Mouse (Mus musculus) forebrain, embryonic 12.5 days (tissue): ENCODE data around the gene Mkln1. TPM values are rescaled to one million over a fixed set of nuclear protein-coding genes. Genes with fewer than 3 reads are reported as not detected.

Source experiments
- ATAC-seq: fragments of 200-750 bp; cut with Nextera tagmentation; 2 replicates; pipeline ENCODE4 v1.8.0; 2017; ENCODE audit warnings: moderate TSS enrichment; ENCODE audit not compliant: low FRiP score
- H3K27ac ChIP-seq: fragments of 300-500 bp; sonication (generic); 2 replicates; pipeline ENCODE4 v1.5.1; 2016; ENCODE audit warnings: mild to moderate bottlenecking
- H3K27me3 ChIP-seq: fragments of 300-500 bp; sonication (generic); 2 replicates; pipeline ENCODE4 v1.6.1; 2016; ENCODE audit warnings: mild to moderate bottlenecking
- H3K36me3 ChIP-seq: fragments of 300-500 bp; sonication (generic); replicated peaks from 2 replicates; pipeline ENCODE4 v1.6.1; 2016; ENCODE audit warnings: mild to moderate bottlenecking
- H3K4me1 ChIP-seq: fragments of 300-500 bp; sonication (generic); 2 replicates; pipeline ENCODE4 v1.6.1; 2016
- H3K4me2 ChIP-seq: fragments of 300-500 bp; sonication (generic); 2 replicates; pipeline ENCODE4 v1.6.1; 2016; ENCODE audit warnings: mild to moderate bottlenecking, moderate library complexity
- H3K4me3 ChIP-seq: fragments of 300-500 bp; sonication (generic); replicated peaks from 2 replicates; pipeline ENCODE4 v1.5.1; 2016; ENCODE audit warnings: mild to moderate bottlenecking
- H3K9ac ChIP-seq: fragments of 300-500 bp; sonication (generic); 2 replicates; pipeline ENCODE4 v1.6.1; 2016; ENCODE audit warnings: mild to moderate bottlenecking
- H3K9me3 ChIP-seq: fragments of 300-500 bp; sonication (generic); 2 replicates; pipeline ENCODE4 v1.6.1; 2016
- WGBS: fragments of 180-500 bp; shearing (Covaris S2); methylation state at CpG from one replicate; pipeline ENCODE4 v1.1.7; 2016; 5-methylcytosine and 5-hydroxymethylcytosine counted together
- polyA plus RNA-seq: library from polyadenylated mRNA; unstranded; fragments of >200 nt; fragmentation: Nextera tagmentation; extraction: Ambion mirVana; gene quantifications from 2 replicates; pipeline ENCODE4 v1.2.1, GENCODE M21; 2016

Mkln1 gene
- 187 and 208 TPM in 2 replicates for polyA plus RNA-seq

DNA sequence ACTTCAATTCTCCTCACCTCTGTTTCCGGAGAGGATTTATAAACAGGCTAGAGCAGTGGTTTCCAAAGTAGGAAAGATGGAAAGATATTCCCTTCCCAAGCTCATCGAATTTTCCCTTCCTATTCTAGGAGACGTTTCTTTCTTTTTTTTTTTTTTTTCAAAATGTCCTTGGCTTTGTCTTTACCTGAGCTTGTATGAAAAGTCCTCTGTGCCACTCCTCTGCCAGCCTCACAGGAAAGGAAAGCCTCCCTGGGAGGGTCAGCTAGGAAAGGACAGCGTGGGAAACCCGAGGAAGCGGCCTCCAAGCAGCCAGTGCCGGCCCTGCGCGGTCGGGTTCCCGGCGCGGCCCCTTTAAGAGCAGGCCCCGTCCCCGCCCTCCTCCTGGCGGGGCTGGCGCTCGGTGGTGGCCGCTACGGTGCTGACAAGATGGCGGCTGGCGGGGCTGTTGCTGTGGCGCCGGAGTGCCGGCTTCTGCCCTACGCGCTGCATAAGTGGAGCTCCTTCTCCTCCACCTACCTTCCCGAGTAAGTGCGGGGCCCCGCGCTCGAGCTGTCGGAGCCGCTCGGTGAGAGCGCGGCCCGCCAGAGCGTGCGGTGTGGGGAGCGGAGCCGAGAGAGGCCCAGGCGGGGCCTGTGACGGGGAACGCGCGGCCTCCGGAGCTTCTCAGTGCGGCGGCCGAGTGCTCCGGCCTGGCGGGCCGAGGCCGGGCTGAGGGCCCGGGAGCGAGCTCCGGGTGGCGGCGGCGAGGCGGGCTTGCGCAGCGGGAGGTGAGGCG, at the start of gene Mkln1:
Gene Mkln1, plus strand, starts transcription at position 305 of the 775 bp plus-strand sequence.
- no peaks in the 10 kb centered on the region for H3K9me3 ChIP-seq
- H3K9ac ChIP-seq = peak within 1 kb of the TSS; percentile 98
- peak within 1 kb of the TSS; percentile 90 for H3K4me3 ChIP-seq
- WGBS = 1% methylated on average over 54 of the region's 65 CpGs
- peak within 1 kb of the TSS; percentile 84 for H3K4me2 ChIP-seq
- peaks cover 35% of the 10 kb centered on the region for H3K4me1 ChIP-seq
- peak within 1 kb of the TSS; percentile 91 for H3K27ac ChIP-seq
- no peaks in the 10 kb centered on the region for H3K36me3 ChIP-seq
- no peaks in the 10 kb centered on the region for H3K27me3 ChIP-seq
- ATAC-seq = peak; percentile 97

DNA sequence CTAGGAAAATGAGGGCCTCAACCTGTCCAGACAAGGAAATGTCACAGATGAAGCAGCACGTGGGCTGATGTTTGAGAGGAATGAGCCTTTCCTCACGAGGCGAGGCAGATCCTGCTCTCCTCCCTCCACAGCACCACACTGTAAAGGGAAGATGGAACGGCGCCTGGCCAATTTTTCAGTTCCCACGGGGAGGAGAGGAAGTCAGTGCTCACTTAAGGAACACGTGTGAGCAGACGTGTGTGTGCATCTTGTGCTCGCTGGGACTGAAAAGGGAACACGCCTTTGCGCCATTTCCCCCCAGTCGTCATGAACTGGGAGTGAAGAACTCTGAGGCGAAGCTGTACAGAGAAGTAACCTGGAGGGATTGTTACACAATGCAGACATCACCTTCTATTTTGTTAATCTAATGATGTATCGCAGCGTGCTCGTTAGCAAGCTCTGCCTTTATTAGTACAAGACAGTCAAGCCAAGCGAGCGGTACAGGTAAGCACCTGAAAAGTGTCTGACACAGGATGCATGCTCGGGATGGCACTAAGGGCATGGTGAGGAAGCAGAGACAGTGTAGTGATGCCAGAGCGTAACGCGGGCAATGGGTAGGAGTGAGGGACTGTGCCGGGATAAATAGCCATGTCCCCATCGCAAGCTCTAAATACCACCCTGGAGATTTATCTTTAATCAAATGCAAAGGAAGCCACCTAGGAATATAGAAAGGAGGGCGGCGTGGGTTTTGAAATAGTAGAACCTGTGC, 41.9 kb upstream of the Mkln1 start:
- Histone ChIP-seq H3K4me2 (no peak overlapping the region), H3K36me3 (no peaks in the 10 kb centered on the region), H3K27ac (0 out of 2 replicates have a peak overlapping the region, but pooled peaks have one; percentile 2), H3K4me3 (no peak overlapping the region), H3K4me1 (no peaks in the 10 kb centered on the region), H3K9ac (no peak overlapping the region), H3K9me3 (no peaks in the 10 kb centered on the region), H3K27me3 (no peaks in the 10 kb centered on the region)
- 87% methylated on average over 26 of the region's 26 CpGs for WGBS
- ATAC-seq = no peak

DNA sequence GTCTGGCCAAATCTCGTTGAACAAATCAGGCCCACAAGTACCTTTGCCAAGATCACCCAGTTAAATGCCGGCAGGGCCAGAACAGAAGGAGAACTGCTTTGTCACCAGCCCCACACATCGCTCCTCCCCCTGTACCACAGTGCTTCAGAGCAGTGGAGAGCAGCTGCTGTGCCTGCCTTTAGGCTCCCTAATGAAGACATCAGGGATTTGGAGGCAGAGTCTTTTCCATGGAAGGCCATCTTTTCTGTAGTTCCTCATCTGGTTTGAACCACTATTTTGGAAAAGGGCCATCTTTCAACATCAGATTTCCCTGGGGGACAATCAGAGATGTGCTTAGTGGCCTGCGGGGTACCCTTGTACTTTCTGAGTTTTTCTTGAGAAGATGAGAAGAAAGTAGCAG, 41.2 kb upstream of the Mkln1 start:
- Histone ChIP-seq H3K9ac (no peak overlapping the region), H3K4me2 (no peak overlapping the region), H3K27me3 (no peaks in the 10 kb centered on the region), H3K36me3 (no peaks in the 10 kb centered on the region), H3K4me3 (no peak overlapping the region), H3K27ac (peak overlapping the region; percentile 2; the same call in 1 of the 2 replicates), H3K9me3 (no peaks in the 10 kb centered on the region), H3K4me1 (no peaks in the 10 kb centered on the region; the same call in 1 of the 2 replicates)
- no peak; the same call in 1 of the 2 replicates for ATAC-seq
- 64% methylated on average over 4 of the region's 4 CpGs for WGBS

DNA sequence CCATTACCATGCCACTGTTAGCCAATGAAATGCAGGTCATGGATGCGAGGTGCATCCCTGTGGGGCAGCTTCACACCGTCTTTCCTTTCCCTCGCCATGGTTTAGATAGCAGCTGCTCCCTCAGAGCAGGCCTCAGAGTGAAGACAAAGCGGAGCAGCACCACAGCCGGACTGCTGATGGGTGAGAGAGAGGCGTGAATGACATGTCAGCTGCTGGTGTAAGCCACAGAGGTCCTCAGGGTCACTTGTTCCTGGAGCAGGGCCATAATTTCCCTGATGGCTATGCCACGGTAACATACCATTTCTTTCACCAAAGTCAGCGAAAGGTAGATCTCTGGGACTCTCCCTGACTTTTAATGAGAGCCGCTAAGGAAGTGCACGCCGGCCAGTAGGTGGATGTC, 35.9 kb upstream of the Mkln1 start:
- H3K4me3 ChIP-seq = no peak overlapping the region
- H3K36me3 ChIP-seq = no peaks in the 10 kb centered on the region
- no peaks in the 10 kb centered on the region for H3K9me3 ChIP-seq
- no peaks in the 10 kb centered on the region for H3K27me3 ChIP-seq
- peaks cover 3% of the 10 kb centered on the region; the same call in 1 of the 2 replicates for H3K4me1 ChIP-seq
- H3K4me2 ChIP-seq = no peak overlapping the region
- 62% methylated on average over 11 of the region's 11 CpGs for WGBS
- H3K27ac ChIP-seq = no peak overlapping the region
- no peak overlapping the region for H3K9ac ChIP-seq
- no peak for ATAC-seq

DNA sequence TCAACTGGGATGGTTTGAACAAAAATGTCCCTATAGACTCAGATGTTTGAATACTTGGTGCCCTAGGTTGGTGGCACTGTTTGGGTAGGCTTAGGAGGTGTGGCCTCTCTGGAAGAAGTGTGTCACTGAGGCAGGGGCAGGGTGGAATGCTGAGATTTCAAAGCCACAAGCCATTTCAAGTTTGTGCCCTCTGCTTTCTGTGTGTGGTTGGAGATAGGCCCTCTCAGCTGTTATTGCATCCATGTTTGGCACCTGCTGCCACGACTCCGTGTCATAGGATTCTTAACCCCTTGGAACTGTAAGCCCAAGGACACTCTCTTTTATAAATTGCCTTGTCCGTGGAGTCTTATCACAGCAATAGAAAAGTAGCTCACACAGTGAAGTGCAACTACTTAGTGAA, 34.1 kb upstream of the Mkln1 start:
- Histone ChIP-seq H3K9me3 (no peaks in the 10 kb centered on the region), H3K9ac (no peak overlapping the region), H3K36me3 (no peaks in the 10 kb centered on the region), H3K27me3 (no peaks in the 10 kb centered on the region), H3K4me1 (peaks cover 3% of the 10 kb centered on the region; the same call in 1 of the 2 replicates), H3K27ac (no peak overlapping the region), H3K4me2 (no peak overlapping the region), H3K4me3 (no peak overlapping the region)
- no peak for ATAC-seq
- WGBS = 94% methylated on average over 3 of the region's 3 CpGs

DNA sequence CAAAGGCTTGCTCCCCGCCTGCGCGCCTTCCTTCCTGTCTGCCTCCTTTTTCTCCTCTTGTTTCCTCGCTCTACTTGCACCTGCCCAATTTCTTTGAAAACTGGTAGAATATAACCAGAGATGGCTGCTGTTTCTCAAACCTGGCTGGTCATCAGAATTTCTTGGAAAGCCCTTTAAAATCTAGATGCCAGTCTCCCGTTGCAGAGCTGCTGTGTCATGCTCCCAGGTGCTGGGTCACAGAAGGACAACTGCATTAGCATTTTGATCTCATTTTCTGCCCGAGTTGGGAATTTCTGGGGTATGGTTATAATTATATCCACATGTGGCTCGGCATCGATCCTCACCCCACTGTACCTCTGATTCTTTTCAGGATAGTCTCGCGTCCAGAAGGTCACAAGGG, 30.6 kb upstream of the Mkln1 start:
- 0 out of 2 replicates have a peak, but pooled peaks cover 6% of the 10 kb centered on the region for H3K4me1 ChIP-seq
- H3K36me3 ChIP-seq = no peaks in the 10 kb centered on the region
- H3K4me3 ChIP-seq = no peak overlapping the region
- 81% methylated on average over 10 of the region's 10 CpGs for WGBS
- H3K27ac ChIP-seq = no peak overlapping the region
- no peaks in the 10 kb centered on the region for H3K27me3 ChIP-seq
- ATAC-seq = no peak
- no peak overlapping the region for H3K4me2 ChIP-seq
- no peak overlapping the region for H3K9ac ChIP-seq
- no peaks in the 10 kb centered on the region for H3K9me3 ChIP-seq

- Histone ChIP-seq H3K36me3 (no peaks in the 10 kb centered on the region), H3K27me3 (no peaks in the 10 kb centered on the region), H3K4me2 (no peak overlapping the region), H3K9me3 (no peaks in the 10 kb centered on the region), H3K9ac (no peak overlapping the region), H3K4me1 (0 out of 2 replicates have a peak, but pooled peaks cover 6% of the 10 kb centered on the region), H3K27ac (no peak overlapping the region), H3K4me3 (no peak overlapping the region)
- no peak for ATAC-seq
- WGBS = 45% methylated on average over 1 of the region's 1 CpGs
Observed at GRCm38 (mm10) chr6:31368559-31368958, 30.0 kb upstream of the Mkln1 start.

GRCm38 (mm10) chr6:31369875-31370274, 28.7 kb upstream of the Mkln1 start:
- Histone ChIP-seq H3K9me3 (no peaks in the 10 kb centered on the region), H3K9ac (no peak overlapping the region), H3K27ac (no peak overlapping the region), H3K4me1 (0 out of 2 replicates have a peak, but pooled peaks cover 6% of the 10 kb centered on the region), H3K27me3 (no peaks in the 10 kb centered on the region), H3K36me3 (no peaks in the 10 kb centered on the region), H3K4me3 (no peak overlapping the region), H3K4me2 (no peak overlapping the region)
- no peak for ATAC-seq
- 84% methylated on average over 3 of the region's 3 CpGs for WGBS

DNA sequence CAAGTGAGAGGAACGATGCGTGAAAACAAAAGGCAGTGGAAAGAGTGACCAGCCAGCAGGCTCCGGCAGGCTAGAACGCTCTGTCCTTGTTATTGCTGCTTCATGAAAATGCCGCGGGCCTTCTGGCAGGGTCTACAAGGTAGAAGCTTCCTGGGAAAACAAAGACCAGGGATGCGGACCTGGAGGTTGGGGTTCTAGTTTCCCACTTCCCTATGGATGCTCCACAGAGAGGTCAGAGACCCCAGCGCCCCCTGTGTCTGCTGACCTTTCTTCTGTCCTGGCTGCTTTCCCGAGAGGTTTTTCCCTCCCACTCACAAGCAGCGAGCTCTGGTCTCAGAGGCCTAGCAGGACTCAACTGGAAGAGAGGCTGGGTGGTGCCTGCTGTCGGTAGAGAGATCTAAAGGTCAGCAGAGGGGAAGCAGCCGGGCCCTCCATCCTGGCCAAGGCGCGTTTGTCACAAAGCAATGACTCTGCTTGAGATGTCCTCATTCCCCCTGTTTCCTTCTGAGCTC, 27.9 kb upstream of the Mkln1 start:
- H3K27me3 ChIP-seq = no peaks in the 10 kb centered on the region
- ATAC-seq = no peak
- no peaks in the 10 kb centered on the region for H3K9me3 ChIP-seq
- no peaks in the 10 kb centered on the region for H3K36me3 ChIP-seq
- H3K4me3 ChIP-seq = no peak overlapping the region
- no peak overlapping the region for H3K9ac ChIP-seq
- H3K4me2 ChIP-seq = no peak overlapping the region
- WGBS = 45% methylated on average over 14 of the region's 14 CpGs
- H3K4me1 ChIP-seq = 0 out of 2 replicates have a peak, but pooled peaks cover 6% of the 10 kb centered on the region
- no peak overlapping the region for H3K27ac ChIP-seq

DNA sequence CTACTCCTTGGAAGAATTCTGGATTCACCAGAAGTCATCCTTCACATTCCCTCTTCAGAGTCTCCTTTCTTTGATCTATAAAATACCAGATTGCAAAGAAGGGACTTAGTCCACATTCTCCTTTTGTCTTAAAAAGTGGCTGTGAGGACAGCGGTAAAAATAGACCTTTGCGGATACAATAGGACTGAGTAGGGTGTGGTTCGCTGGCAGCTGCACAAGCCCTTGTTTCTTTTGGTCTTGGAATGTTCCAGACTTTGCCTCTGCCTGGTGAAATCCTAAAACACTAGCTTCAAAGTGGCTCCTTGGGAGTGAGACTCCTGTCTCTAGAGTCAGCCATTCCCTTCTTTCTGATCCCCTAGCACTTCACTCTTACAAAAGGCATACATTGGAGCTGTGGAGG, 27.4 kb upstream of the Mkln1 start:
- no peaks in the 10 kb centered on the region for H3K36me3 ChIP-seq
- H3K4me1 ChIP-seq = 0 out of 2 replicates have a peak, but pooled peaks cover 6% of the 10 kb centered on the region
- H3K27ac ChIP-seq = no peak overlapping the region
- H3K27me3 ChIP-seq = no peaks in the 10 kb centered on the region
- H3K9ac ChIP-seq = no peak overlapping the region
- H3K4me2 ChIP-seq = no peak overlapping the region
- 85% methylated on average over 3 of the region's 3 CpGs for WGBS
- H3K9me3 ChIP-seq = no peaks in the 10 kb centered on the region
- no peak overlapping the region for H3K4me3 ChIP-seq
- ATAC-seq = no peak

DNA sequence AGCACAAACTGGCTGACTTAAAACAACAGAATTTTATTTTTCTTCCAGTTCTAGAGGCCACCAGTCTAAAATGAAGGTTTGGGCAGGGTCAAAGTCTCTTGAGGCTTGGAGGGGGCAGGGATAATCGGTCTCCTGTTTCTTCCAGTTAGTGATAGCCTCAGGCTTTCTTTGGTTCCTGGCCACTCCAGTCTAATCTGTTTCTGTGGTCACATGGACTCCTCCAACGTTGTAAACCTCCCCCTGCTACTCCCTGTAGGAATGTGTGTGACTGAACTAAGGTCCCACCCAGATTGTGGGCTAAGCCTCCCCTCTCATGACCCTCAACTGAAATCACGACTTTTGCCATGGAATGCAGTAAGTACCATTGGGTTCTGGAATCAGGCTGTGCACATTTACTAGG, 25.9 kb upstream of the Mkln1 start:
- H3K4me2 ChIP-seq = no peak overlapping the region
- H3K4me1 ChIP-seq = 0 out of 2 replicates have a peak, but pooled peaks cover 6% of the 10 kb centered on the region
- H3K36me3 ChIP-seq = no peaks in the 10 kb centered on the region
- no peaks in the 10 kb centered on the region for H3K27me3 ChIP-seq
- H3K9ac ChIP-seq = no peak overlapping the region
- H3K9me3 ChIP-seq = no peaks in the 10 kb centered on the region
- no peak for ATAC-seq
- H3K4me3 ChIP-seq = no peak overlapping the region
- WGBS = 51% methylated on average over 3 of the region's 3 CpGs
- H3K27ac ChIP-seq = no peak overlapping the region

DNA sequence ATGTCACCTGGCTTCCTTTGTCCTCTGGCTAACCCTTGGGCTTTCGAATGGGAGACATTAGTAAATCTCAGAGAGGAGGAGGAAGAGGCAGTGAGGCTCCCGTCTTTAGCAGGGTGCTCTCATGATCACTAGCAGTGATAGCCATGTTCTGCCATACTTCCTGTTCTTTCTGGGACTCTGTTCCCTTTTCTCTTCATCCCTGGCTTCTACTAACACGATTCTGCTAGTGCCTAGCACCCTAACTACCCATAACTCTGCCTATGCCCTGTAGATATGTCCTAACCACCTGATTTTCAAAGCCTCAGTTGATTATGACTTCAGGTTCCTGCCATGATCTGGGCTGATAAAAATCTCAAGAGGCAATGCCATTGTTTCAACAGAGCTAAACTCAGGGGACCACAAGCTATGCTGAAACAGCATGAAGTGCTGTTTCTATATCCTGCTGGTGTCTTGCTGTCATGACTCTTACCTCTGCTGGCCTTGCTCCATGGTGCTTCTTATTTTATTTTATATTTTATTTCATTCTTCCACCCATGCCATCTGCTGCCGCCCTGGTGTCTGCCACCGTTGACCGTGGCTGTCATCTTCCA, 25.4 kb upstream of the Mkln1 start:
- Histone ChIP-seq H3K27ac (no peak overlapping the region), H3K9me3 (no peaks in the 10 kb centered on the region), H3K36me3 (no peaks in the 10 kb centered on the region), H3K4me3 (no peak overlapping the region), H3K4me2 (no peak overlapping the region), H3K27me3 (no peaks in the 10 kb centered on the region), H3K4me1 (0 out of 2 replicates have a peak, but pooled peaks cover 6% of the 10 kb centered on the region), H3K9ac (no peak overlapping the region)
- WGBS = 97% methylated on average over 6 of the region's 6 CpGs
- no peak for ATAC-seq
